Mouse (Mus musculus) G1E (cell line): Measurements from ENCODE around the gene Mybpc3. TPM values are rescaled to one million over a fixed set of nuclear protein-coding genes. Genes with fewer than 3 reads are reported as not detected.

Experiments used
- ATAC-seq: 2 replicates; pipeline ENCODE4 v1.8.0; 2016; ENCODE audit warnings: mild to moderate bottlenecking; ENCODE audit not compliant: insufficient number of reproducible peaks, poor library complexity, low FRiP score, severe bottlenecking; ENCODE audit errors: extremely low read depth
- DNase-seq: peaks from one replicate; pipeline ENCODE4 v3.0.0; 2012; ENCODE audit warnings: low spot score
- H3K27me3 ChIP-seq: 2 replicates; pipeline ENCODE4 v1.6.1; 2012; ENCODE audit warnings: mild to moderate bottlenecking, low read length, inconsistent platforms; ENCODE audit not compliant: insufficient read depth
- H3K36me3 ChIP-seq: replicated peaks from 2 replicates; pipeline ENCODE3; 2012; ENCODE audit warnings: mild to moderate bottlenecking, inconsistent platforms
- H3K4me1 ChIP-seq: 2 replicates; pipeline ENCODE4 v1.6.1; 2012; ENCODE audit warnings: low read depth, low read length, inconsistent platforms, mixed read lengths; ENCODE audit not compliant: insufficient read depth
- H3K4me3 ChIP-seq: 2 replicates; pipeline ENCODE4 v1.5.1; 2012; ENCODE audit warnings: low read depth, mild to moderate bottlenecking, inconsistent platforms, low read length, moderate library complexity, mixed read lengths
- H3K9me3 ChIP-seq: replicated peaks from 2 replicates; pipeline ENCODE4 v1.6.1; 2012; ENCODE audit warnings: inconsistent platforms
- CTCF ChIP-seq: IDR thresholded peaks from 2 replicates; pipeline ENCODE4 v1.5.1; 2012; ENCODE audit warnings: low read depth, low read length, inconsistent platforms, mixed read lengths
- GATA1 ChIP-seq: IDR thresholded peaks from 2 replicates; pipeline ENCODE4 v1.6.1; 2012; ENCODE audit warnings: borderline replicate concordance, low read length, inconsistent platforms, mixed read lengths
- GATA2 ChIP-seq: IDR thresholded peaks from 2 replicates; pipeline ENCODE4 v1.6.1; 2012; ENCODE audit warnings: low read depth, low read length, inconsistent platforms, borderline replicate concordance
- POLR2AphosphoS5 ChIP-seq: IDR thresholded peaks from 2 replicates; pipeline ENCODE4 v1.6.1; 2012; ENCODE audit warnings: low read depth, low read length, inconsistent platforms; ENCODE audit not compliant: insufficient replicate concordance
- TAL1 ChIP-seq: conservative IDR thresholded peaks from 2 replicates; pipeline ENCODE4 v1.6.1; 2012; ENCODE audit warnings: low read depth, low read length, inconsistent platforms, mixed read lengths
- polyA plus RNA-seq: library from polyadenylated mRNA; stranded (reverse); fragments of >175 nt; gene quantifications from 2 replicates; pipeline ENCODE4 v1.2.3, GENCODE M21; 2012
- total RNA-seq, 2 experiments: library from RNA; stranded (forward) in 1 of 2; stranded (reverse) in 1 of 2; fragments of 200-1000 nt in 1 of 2; fragments of >200 nt in 1 of 2; fragmentation: Nextera tagmentation in 1 of 2; gene quantifications; 2 replicates each; pipeline ENCODE4 v1.2.3; 2014 to 2017

The Mybpc3 gene
- total and polyA plus RNA-seq, 3 experiments: not detected

DNA sequence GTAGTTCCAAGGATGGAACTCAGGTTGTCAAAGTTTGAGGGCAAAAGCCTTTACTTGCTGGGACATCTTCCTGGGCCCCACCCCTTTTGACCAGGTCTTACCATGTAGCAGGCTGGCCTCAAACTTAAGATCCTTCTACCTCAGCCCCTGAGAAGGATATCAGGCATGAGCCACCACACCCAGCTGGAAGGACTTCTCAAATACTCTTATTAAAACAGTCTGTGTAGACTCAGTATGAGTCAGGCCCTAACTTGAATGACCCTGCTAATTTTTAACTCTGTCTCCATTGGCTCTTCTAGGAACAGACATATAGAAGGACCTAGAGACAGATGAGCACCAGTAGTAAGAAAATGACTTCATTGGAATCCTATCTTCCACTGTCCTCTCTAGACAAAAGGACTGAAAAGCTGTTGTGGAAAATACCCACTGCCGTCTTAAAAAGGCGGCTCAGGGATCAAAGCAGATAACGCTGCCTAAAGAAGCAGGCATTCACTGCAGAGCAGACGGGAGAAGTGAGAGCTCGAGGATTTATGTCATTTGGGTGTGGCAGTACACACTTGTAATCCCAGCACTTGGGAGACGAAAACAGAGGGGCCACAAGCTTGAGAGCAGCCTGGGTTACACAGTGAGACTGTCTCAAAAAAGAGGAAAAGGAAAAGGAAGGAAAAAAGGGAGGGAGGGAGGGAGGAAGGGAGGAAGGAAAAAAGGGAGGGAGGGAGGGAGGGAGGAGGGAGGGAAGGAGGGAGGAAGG is 39.2 kb downstream of the Mybpc3 start:
- Histone ChIP-seq H3K27me3 (no peaks in the 10 kb centered on the region), H3K4me3 (no peak overlapping the region), H3K4me1 (no peaks in the 10 kb centered on the region), H3K9me3 (no peaks in the 10 kb centered on the region), H3K36me3 (peaks cover 91% of the 10 kb centered on the region)
- ATAC-seq (no peak), DNase-seq (no peak)
- TF ChIP-seq CTCF: no peak
- TF ChIP-seq POLR2AphosphoS5: no peak
- no peak for TF ChIP-seq TAL1
- no peak for TF ChIP-seq GATA1
- TF ChIP-seq GATA2: no peak

DNA sequence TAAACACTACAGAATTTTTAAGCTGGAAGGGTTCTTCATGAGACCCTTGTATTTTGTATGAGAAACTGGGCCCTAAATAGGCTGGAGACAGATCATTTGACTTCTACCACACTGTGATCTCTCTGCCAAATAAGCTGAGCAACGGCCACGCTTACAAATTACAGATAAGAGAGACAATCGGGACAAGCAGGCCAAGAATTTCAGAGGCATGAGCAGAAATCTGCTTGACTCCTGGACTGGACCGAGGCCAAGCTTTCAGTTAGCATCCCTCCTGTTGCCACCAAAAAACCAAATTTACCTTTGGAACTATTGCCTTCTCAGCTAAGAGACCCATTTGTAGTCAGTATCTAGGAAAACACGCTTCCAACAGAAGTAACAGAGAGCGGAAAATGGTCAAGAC is 42.6 kb downstream of the Mybpc3 start:
- H3K4me1 ChIP-seq: peaks cover 14% of the 10 kb centered on the region
- no peak for DNase-seq
- no peaks in the 10 kb centered on the region for H3K9me3 ChIP-seq
- TF ChIP-seq TAL1 (no peak), GATA2 (no peak), POLR2AphosphoS5 (no peak), CTCF (no peak), GATA1 (no peak)
- ATAC-seq: no peak
- no peak overlapping the region for H3K4me3 ChIP-seq
- peaks cover 94% of the 10 kb centered on the region for H3K36me3 ChIP-seq
- no peaks in the 10 kb centered on the region for H3K27me3 ChIP-seq

DNA sequence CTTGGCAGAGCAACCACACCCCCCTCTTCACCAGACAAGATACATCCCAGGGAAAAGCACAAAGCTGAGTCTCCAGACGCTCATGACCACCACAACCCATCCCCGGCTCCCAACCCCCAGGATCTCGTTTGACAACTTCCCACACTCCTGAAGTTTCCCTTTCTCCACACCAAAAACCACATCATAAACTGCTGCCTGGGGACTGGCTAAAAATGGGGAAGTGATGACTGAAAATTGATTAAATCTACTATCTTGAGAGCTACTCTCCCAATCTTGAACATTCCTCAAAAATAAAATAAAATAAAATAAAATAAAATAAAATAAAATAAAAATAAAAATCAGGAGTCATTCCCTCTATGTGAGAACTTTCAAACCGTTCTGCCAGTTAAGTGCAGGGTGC is 45.0 kb downstream of the Mybpc3 start:
- H3K4me3 ChIP-seq: no peak overlapping the region
- no peak for TF ChIP-seq GATA1
- TF ChIP-seq CTCF: no peak
- TF ChIP-seq TAL1: no peak
- no peak for TF ChIP-seq GATA2
- no peak for TF ChIP-seq POLR2AphosphoS5
- H3K27me3 ChIP-seq: no peaks in the 10 kb centered on the region
- H3K4me1 ChIP-seq: peaks cover 14% of the 10 kb centered on the region
- DNase-seq (no peak), ATAC-seq (no peak)
- H3K9me3 ChIP-seq: no peaks in the 10 kb centered on the region
- H3K36me3 ChIP-seq: peaks cover 94% of the 10 kb centered on the region

DNA sequence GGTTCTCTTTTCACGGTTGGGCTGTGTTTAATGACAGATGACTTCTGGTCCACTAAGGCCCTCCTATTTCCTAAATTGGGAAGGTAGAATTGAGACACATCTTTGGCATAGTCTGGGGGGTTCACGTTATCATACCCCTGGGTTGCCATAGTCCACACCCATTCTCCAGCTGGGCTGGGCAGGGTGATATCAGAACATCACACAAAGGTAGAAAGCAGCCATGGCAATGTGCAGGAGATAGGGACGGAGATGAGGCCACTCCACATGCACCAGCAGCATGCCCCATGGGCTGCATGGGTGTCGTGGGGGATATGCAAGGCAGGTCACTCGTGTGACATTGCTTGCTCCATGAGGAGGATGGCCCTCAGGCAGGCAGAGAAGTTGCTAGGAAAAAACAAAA is 45.6 kb downstream of the Mybpc3 start:
- no peak for TF ChIP-seq GATA2
- ATAC-seq: no peak

DNA sequence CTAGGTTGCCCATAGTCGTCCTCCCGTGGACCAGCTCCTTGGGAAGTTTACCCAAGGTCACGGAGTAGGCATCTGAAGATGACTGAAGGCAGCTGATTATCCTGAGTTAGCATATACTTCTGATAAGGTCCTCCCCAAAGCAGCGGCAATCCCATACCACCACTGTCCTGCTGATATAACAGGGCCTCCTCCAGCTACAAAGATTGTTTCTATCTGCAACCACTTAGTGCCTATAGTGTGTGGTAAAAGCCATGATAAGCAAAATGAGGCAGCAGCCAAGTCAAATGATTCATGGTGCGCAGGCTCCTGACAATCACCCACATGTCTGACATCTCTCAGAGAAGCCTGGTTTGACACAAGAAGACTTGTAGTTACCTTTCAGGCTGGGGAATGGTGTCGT is 47.0 kb downstream of the Mybpc3 start:
- Histone ChIP-seq H3K27me3 (no peaks in the 10 kb centered on the region), H3K4me3 (no peak overlapping the region), H3K36me3 (peaks cover 93% of the 10 kb centered on the region), H3K4me1 (peaks cover 14% of the 10 kb centered on the region), H3K9me3 (no peaks in the 10 kb centered on the region)
- TF ChIP-seq GATA1 (no peak), CTCF (no peak), TAL1 (no peak), GATA2 (no peak), POLR2AphosphoS5 (no peak)
- ATAC-seq (no peak), DNase-seq (no peak)

More for the DNA sequence above, 45.6 kb downstream of the Mybpc3 start:
- DNase-seq: no peak
- Histone ChIP-seq H3K9me3 (no peaks in the 10 kb centered on the region), H3K36me3 (peaks cover 94% of the 10 kb centered on the region), H3K27me3 (no peaks in the 10 kb centered on the region), H3K4me3 (no peak overlapping the region), H3K4me1 (peaks cover 14% of the 10 kb centered on the region)

DNA sequence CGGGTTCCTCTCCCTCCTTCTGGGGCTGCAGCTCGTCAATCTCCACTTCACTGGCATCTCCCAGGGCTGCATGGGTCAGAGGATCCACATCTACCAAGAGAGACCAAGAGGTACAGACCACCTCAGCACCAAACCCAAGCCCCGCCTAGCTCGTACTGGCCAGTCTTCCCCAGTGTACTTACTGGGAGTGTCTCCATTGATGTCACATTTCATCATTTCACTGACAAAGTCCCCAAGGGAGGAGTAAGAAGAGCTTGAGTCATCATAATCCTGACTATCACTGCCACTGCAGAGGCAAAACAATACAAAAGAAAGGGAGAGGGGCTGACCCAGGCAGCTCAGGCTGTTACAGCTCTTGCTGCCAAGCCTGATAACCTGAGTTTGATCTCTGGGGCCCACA is 49.7 kb downstream of the Mybpc3 start:
- no peak for ATAC-seq
- no peaks in the 10 kb centered on the region for H3K9me3 ChIP-seq
- no peak overlapping the region for H3K4me3 ChIP-seq
- TF ChIP-seq CTCF (no peak), POLR2AphosphoS5 (no peak), TAL1 (no peak), GATA2 (no peak), GATA1 (no peak)
- DNase-seq: no peak
- peaks cover 91% of the 10 kb centered on the region for H3K36me3 ChIP-seq
- H3K4me1 ChIP-seq: peaks cover 11% of the 10 kb centered on the region
- H3K27me3 ChIP-seq: no peaks in the 10 kb centered on the region
